Mouse (Mus musculus): ENCODE results near the gene Ei24. TPM values are rescaled to one million over a fixed set of nuclear protein-coding genes. Genes with fewer than 3 reads are reported as not detected.

Ei24 gene
- polyA plus RNA-seq, 1 experiment from 2014 or later, result 118 TPM

DNA sequence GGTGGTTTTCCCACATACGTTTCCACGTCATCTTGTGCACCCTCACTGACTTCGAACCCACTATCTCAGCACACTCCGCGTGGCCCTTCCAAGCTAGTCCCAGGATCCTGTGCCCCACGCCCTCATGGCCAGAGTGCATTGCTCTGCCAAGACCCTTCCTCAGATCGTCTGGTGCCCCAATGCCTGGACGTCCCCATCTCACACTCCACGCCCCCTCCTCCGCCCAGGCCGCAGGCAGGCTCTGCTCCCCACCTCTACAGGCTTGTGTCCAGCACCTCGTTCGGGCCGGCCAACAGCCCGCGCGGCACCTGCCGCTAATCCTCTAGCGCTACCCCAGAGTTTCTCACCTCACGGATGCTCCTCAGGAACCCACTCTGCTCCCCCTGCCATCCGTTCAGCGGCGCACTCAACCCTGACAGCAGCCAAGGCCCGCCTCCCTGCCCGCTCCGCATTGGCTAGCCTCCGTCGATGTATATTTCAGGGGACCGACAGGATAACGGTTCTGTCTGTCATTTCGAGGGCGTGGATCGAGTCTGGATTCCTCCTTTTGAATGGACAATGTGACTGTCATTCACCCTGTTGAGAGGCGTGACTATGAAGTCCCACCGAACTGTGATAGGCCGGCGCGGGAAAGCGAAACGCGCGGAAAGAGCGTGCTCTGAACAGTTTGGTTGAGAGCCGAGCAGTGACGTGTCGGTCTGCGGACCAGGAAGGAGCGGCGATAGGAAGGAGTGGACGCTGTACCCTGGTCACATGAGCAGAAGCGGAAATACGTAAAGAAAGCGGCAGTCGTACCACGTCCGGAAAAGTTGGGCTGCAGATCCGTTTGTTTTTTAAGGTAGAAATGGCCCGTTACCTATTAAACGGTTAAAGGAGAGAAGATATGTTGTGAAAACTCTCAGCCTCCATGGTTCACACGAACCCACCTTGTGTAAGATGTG lies 29.7 kb downstream of the Ei24 start, which contains the start of gene Stt3a:
Gene Stt3a, minus strand, starts transcription at position 477 of the 941 bp plus-strand sequence.
- Histone ChIP-seq H3K27ac (ENCODE audit: low read length) (peak within 1 kb of the TSS; percentile 89), H3K9me3 (replicated peaks; ENCODE audit: control insufficient read depth, low read length, poor library complexity, severe bottlenecking) (no peaks in the 10 kb centered on the region), H3K9ac (ENCODE audit: low read depth, low read length) (peak within 1 kb of the TSS; percentile 85), H3K27me3 (ENCODE audit: control insufficient read depth, insufficient read depth, low read depth, low read length) (no peaks in the 10 kb centered on the region), H3K4me2 (ENCODE audit: low read length) (peak within 1 kb of the TSS; percentile 87), H3K4me3 (ENCODE audit: low read depth, low read length) (peak within 1 kb of the TSS; percentile 99), H3K4me1 (ENCODE audit: control insufficient read depth, insufficient read depth, low read length) (peaks cover 24% of the 10 kb centered on the region), H3K36me3 (ENCODE audit: control insufficient read depth, insufficient read depth, low read length) (peaks cover 4% of the 10 kb centered on the region; the same call in 1 of the 2 replicates)
- under 1% methylated on average over 60 of the region's 60 CpGs for WGBS
- peak; percentile 100 for ATAC-seq

DNA sequence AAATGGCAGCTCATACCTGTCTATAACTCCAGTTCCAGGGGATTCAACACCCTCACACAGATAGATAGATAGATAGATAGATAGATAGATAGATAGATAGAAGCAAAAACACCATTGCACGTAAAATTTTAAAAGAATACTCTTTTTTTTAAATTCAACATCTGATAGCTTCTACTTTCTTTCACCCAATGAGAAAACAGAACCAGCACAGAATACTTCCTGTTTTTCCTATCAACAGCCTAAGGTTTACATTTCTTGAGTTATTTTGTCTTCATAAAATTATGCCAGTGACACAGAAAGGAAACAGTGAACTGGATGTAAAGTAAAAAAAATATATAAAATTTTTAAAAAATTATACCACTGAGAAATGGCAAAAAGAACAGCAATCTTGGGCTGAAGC lies 32.8 kb downstream of the Ei24 start:
- no peak for ATAC-seq
- Histone ChIP-seq H3K9me3 (replicated peaks; ENCODE audit: control insufficient read depth, low read length, poor library complexity, severe bottlenecking) (no peaks in the 10 kb centered on the region), H3K4me3 (ENCODE audit: low read depth, low read length) (no peak overlapping the region), H3K27ac (ENCODE audit: low read length) (no peak overlapping the region), H3K36me3 (ENCODE audit: control insufficient read depth, insufficient read depth, low read length) (peaks cover 10% of the 10 kb centered on the region), H3K4me1 (ENCODE audit: control insufficient read depth, insufficient read depth, low read length) (peaks cover 24% of the 10 kb centered on the region), H3K4me2 (ENCODE audit: low read length) (no peak overlapping the region), H3K9ac (ENCODE audit: low read depth, low read length) (no peak overlapping the region), H3K27me3 (ENCODE audit: control insufficient read depth, insufficient read depth, low read depth, low read length) (no peaks in the 10 kb centered on the region)
- WGBS, result 100% methylated on average over 1 of the region's 1 CpGs

Other genes starting within 250 kb of the Ei24 start
- not detected in 2 replicates for gene Gm17689, start 214.8 kb downstream of the Ei24 start, polyA plus RNA-seq (2015; fragmentation: Nextera tagmentation; extraction: Ambion mirVana)
- gene A630095E13Rik, start 154.0 kb downstream of the Ei24 start, polyA plus RNA-seq (2015; fragmentation: Nextera tagmentation; extraction: Ambion mirVana), result not detected in 2 replicates
- not detected in 2 replicates for gene Acrv1, start 104.2 kb downstream of the Ei24 start, polyA plus RNA-seq (2015; fragmentation: Nextera tagmentation; extraction: Ambion mirVana)
- gene Chek1, start 70.3 kb downstream of the Ei24 start, polyA plus RNA-seq (2015; fragmentation: Nextera tagmentation; extraction: Ambion mirVana), result 5.6 and 8.8 TPM in 2 replicates
- gene Stt3a, start 29.7 kb downstream of the Ei24 start, polyA plus RNA-seq (2015; fragmentation: Nextera tagmentation; extraction: Ambion mirVana), result 85.1 and 89.0 TPM in 2 replicates
- 612 and 638 TPM in 2 replicates for gene Fez1, start 24.5 kb upstream of the Ei24 start, polyA plus RNA-seq (2015; fragmentation: Nextera tagmentation; extraction: Ambion mirVana)